Mouse (Mus musculus): ENCODE measurements around the gene Hsd3b2. TPM values are rescaled to one million over a fixed set of nuclear protein-coding genes. Genes with fewer than 3 reads are reported as not detected.

Gene Hsd3b2
- polyA plus RNA-seq, 1 experiment from 2014 or later, result not detected

Other genes starting within 250 kb of the Hsd3b2 start
- gene Hsd3b4, start 214.0 kb downstream of the Hsd3b2 start, polyA plus RNA-seq (2016; fragmentation: Nextera tagmentation; extraction: Ambion mirVana), result not detected in 2 replicates
- gene Gm10681, start 135.7 kb downstream of the Hsd3b2 start, polyA plus RNA-seq (2016; fragmentation: Nextera tagmentation; extraction: Ambion mirVana), result not detected in 2 replicates
- gene Hsd3b5, start 94.3 kb downstream of the Hsd3b2 start, polyA plus RNA-seq (2016; fragmentation: Nextera tagmentation; extraction: Ambion mirVana), result not detected in 2 replicates
- gene Hsd3b3, start 38.6 kb upstream of the Hsd3b2 start, polyA plus RNA-seq (2016; fragmentation: Nextera tagmentation; extraction: Ambion mirVana), result 0.20 TPM in 1 of 2 replicates, not detected in the other
- gene Hsd3b6, start 89.9 kb upstream of the Hsd3b2 start, polyA plus RNA-seq (2016; fragmentation: Nextera tagmentation; extraction: Ambion mirVana), result 30.0 and 42.4 TPM in 2 replicates
- gene Hsd3b1, start 135.3 kb upstream of the Hsd3b2 start, polyA plus RNA-seq (2016; fragmentation: Nextera tagmentation; extraction: Ambion mirVana), result 0.35 and 0.55 TPM in 2 replicates
- gene Hao2, start 168.7 kb upstream of the Hsd3b2 start, polyA plus RNA-seq (2016; fragmentation: Nextera tagmentation; extraction: Ambion mirVana), result not detected in 2 replicates

All from midbrain, embryonic 12.5 days (tissue).